Mouse (Mus musculus) left cerebral cortex, postnatal 10 days (tissue): ENCODE measurements around the gene Zswim1. TPM values are rescaled to one million over a fixed set of nuclear protein-coding genes. Genes with fewer than 3 reads are reported as not detected.
"Not testable (repeated sequence)": the region's sequence is repeated elsewhere in the genome, so short reads cannot be mapped to it uniquely, and the experiment has no call there.

Experiments used
- DNase-seq, 2 experiments: peaks; one replicate each; pipeline ENCODE4 v3.0.0; 2021 to 2022; ENCODE audit warnings: low spot score in 2 of 2, mixed read lengths in 1 of 2; ENCODE audit errors: extremely low spot score in 1 of 2
- intact Hi-C: fragments of 180-260 bp; cut with DNase I; formaldehyde crosslinking; loops from one replicate; pipeline ENCODE4 v1.15.1; 2025
- total RNA-seq, 2 experiments: library from RNA; stranded (reverse); gene quantifications; 2 replicates each; pipeline ENCODE4 v1.2.3; 2021

The Zswim1 gene
- total RNA-seq, 2 experiments from 2014 or later, result 19.6 to 20.3 TPM

DNA sequence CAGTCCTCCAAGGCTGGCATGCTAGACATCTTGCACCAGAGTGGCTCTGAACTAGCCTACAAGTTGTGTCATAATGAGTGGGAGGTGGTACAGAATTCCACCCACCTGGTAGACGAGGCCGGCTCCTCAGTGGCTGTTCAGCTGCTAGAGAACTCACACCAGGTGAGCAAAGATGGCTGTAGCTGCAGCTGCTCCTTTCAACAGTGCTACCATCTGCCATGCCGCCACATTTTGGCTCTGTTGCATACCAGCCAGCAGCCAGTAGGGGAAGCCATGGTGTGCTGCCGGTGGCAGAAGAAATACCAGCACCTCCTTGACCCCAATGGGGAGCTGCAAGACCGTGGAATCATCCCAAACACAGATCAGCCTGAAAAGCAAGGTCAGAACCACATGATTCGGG, 1.4 kb upstream of the Zswim1 start:
- intact Hi-C loops, result no loop called here
- no peak for DNase-seq

DNA sequence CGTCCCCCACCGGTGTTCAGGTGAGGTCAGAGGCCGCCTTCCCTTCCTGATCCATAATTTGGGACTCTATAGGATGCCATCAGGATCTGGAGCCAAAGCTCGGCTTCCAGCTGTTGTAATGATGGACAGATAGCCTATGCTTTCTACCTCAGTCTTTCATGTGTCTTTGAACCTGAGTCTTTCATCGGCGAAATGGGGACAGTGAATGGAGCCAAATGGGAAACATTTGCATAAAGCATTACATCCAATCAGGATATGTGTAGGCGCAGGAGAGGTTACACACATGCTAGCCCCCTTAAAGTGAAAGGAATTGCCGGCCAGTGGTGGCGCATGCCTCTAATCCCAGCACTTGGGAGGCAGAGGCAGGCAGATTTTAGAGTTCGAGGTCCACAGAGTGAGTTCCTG, 697 bp downstream of the Zswim1 start:
- DNase-seq, result no peak

DNA sequence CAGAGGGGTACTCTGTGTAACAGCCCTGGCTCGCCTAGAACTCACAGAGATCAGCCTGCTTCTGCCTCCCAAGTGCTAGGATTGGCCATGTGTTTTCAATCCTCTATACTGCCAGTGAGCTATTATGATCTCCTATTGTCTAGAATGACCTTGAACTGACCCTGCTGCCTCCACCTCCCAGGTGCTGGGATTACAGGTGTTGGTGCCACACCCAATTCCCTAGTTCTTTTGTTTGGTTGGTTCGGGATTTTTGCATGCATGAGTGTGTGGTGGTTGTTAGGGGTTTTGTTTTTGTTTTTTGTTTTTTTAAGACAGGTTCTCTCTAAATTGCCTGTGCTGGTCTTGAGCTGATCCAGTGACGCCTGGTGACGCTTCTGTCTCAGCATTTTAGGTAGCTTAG, 1.5 kb downstream of the Zswim1 start:
- DNase-seq, result no peak
- intact Hi-C loops, result no loop called here

More for the DNA sequence above, 697 bp downstream of the Zswim1 start:
- intact Hi-C loops, result no loop called here

DNA sequence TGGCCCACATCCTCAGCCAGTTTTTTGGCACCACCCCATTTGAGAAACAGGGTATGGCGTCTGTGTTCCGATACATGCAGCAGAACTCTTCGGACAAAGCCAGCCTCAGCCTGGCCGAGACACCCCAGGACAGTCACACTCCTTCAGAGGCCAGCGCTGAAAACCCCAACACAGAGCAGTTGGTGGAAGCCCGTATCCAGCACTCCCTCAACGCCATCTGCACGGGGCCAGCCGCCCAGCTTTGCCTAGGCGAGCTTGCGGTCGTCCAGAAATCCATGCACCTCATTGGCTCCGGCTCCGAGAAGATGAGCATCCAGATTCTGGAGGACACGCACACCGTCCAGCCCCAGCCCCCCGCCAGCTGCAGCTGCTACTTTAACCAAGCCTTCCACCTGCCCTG, 3.0 kb downstream of the Zswim1 start:
- no peak for DNase-seq
- intact Hi-C loops, result no loop called here

DNA sequence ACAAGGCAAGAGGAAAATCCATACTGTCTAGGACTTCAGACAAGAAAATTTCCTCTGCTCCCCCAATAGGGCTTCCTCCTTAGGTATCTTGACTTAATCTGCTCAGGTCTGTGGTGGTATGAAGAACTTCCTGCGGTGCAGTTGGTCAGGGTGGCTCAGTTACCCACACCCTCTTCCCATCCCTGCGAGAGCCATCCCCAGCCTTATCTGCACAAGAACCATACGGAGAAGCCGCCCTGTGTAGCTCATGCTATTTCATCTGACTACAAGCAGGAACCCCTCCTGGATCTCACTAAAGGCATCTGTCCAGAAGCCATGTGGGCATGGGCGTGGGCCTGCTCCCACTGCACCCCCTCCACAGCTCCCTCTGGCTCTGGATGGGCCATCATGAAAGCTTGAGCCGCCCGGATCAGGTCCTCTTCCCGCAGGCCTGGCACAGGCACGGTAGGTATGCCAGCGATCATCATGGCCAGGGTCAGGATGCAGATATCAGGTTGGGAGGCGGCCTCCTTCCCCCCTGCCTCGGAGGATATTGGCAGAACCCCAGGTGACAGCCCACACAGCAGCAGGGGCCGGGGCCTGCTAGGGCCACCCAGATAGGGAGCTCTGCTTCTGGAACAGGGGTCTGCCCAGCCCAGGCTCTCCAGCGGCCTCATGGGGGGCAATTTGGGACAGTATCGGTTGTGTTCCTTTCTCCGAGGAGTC, 4.8 kb downstream of the Zswim1 start:
- no peak for DNase-seq
- intact Hi-C loops, result no loop called here

DNA sequence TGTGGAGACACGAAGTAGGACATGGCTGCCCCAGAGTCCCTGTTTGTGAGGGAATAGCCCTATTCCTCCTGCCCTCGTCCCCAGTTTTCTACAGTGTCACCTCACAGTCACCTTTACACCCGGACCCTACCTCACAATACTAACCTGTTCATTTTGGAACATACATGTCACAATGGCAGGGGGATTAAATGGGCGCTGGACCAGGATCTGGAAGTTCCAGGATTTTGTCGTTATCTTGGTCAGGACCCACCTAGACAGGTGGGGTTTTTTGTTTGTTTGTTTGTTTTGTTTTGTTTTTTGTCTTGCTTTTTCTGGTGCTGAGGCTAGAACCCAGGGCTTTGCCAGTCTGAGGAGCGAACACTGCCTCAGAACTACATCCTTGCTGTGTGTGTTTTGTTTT, 6.0 kb downstream of the Zswim1 start, which contains the start of gene Spata25:
Spata25 (minus strand) TSS at position 101 of the 400 bp plus-strand sequence.
- DNase-seq, result no peak
- intact Hi-C loops, result no loop called here

DNA sequence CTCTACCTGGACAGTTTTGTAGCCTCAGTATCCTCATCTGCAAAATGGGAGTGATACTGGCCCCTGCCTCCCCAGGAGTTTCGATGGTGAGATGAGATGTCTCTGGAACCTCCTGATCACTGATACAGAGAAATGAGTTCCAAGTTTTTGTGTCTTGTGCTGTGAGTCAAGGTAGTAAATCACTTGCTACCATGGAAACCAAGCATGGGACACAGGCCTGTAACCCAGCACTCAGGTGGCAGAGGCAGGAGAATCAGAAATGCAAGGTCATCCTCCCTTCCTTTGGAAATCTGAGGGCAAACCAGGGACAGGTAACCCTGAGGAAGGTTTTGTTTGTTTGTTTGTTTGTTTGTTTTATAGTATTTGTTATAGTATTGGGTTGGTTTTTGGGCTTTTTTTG, 6.6 kb downstream of the Zswim1 start:
- DNase-seq, result no peak
- intact Hi-C loops, result no loop called here

DNA sequence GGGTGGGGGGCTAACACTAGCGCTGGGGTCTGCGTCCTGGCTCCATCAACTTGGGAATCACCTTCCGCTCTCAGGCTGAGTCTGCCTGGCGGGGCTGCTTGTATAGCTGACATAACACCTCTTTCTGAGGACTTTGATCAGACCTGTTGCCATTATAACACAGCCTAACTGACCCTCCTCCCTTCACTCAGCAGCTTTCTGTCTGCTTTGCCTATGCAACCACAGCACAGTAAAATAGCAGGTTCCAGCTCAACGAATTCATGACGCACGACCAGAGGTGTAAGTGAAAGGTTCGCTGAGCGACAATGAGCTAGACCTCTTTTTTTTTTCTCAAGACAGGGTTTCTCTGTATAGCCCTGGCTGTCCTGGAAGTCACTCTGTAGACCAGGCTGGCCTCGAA, 8.5 kb downstream of the Zswim1 start:
- intact Hi-C loops, result no loop called here
- DNase-seq, result no peak

DNA sequence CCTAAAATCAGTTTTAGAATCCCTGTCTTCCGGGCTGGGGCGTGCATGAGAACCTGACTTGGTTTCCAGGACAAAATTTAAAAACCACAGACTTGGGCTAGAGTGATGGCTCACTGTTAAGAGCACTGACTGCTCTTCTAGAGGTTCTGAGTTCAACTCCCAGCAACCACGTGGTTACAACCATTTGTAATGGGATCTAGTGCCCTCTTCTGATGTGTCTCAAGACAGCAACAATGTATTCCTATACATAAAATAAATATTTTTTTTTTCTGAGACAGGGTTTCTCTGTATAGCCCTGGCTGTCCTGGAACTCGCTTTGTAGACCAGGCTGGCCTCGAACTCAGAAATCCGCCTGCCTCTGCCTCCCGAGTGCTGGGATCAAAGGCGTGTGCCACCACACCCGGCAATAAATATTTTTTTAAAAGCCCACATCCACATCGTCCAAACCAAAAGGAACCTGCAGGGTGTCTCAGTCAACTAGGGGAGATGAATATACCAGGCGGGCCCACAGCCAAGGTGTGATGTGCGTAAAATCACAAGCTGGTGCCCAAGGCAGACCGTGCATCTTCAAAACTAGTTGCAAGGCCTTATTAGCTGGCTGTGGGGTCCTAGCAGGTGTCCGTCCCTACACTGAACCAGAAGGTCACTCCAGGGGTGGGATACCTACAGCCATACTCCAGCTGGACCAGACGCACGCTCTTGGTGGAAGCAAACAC, 9.7 kb downstream of the Zswim1 start:
- DNase-seq, result no peak
- intact Hi-C loops, result loop anchor here (2.0 kb wide), 1 partner anchor 47 kb away; the partner anchor contains the start of gene Pcif1

DNA sequence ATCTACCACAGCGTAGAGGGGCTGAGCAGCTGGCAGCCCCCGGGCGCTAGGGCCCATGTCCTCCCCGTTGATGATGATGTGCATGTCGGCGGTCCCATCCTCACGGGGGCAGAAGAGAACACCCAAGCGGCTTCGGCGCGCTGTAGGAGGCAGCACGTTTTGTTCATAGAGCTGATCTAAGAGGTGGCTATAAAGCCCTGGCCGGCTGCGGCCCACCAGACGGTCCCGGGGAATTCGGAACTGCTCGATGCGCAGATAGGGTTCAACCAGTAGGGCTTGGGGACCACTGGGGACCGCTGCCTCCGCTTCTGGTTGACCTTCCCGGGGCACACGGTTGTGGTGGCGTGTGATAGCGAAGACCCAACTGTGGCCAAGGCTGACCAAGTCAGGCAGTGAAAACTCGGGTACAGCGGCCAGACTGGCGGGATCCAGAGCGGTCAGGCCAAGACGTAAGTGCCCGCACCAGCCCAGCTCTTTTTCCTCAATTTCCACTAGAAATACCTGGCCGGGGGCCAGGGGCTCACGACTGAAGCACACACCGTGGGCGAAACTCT, 10.3 kb downstream of the Zswim1 start, which contains the start of gene Ctsa:
Ctsa (plus strand) TSS at position 126 of the 554 bp plus-strand sequence.
- DNase-seq, result peak; percentile 68 to 87
- intact Hi-C loops, result loop anchor here (2.0 kb wide), 1 partner anchor 46 kb away; the partner anchor contains the start of gene Pcif1

DNA sequence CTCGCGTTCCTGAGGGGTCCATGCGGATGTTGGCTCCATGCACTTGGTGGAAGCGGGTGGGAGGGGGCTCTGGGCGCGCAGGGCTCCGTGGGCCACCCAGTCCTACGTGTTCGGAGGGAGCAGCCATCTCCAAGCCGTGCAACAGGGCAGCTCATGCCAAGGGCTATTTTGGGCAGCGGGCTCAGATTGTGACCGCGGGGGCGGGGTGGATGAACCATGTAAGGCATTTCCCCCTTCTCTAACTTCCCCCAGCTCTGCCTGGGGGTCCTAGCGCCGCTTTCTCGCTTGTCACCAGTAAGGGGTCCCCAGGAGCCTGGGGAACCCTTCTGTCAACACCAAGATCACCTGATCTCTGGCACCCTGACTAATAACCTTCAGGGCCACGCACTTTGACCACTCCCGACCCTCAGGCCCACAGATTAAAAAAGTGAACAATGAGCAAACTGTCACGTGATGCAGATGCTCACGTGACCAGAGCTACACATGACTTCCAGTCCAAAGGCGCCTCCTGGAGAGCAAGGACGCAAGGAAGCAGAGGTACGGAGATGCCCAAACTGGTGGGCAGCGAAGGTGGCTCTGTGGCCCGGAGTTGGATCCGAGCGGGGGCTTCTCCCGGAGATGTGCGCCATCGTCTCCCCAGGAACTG, 11.0 kb downstream of the Zswim1 start, which contains the start of gene Neurl2:
Neurl2 (minus strand) TSS at position 143 of the 646 bp plus-strand sequence.
- peak; percentile 94 for DNase-seq
- intact Hi-C loops, result loop anchor here (2.0 kb wide), 1 partner anchor 45 kb away; the partner anchor contains the start of gene Pcif1

DNA sequence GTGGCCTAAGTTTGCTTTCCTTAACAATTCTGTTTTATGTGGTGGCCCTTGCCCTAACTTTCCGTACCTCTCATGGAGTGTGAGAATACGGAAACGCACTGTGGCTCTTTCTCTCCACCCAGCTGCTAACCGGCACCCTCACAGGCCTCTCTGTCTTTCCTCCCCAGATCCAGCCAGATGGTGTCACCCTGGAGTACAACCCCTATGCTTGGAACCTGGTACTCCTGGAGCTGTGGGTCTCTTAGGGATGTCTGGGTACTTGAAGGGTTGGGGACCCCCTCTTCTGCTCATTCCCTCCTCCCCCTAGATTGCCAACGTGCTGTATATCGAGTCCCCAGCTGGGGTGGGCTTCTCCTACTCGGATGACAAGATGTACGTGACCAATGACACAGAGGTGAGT, 12.0 kb downstream of the Zswim1 start:
- no peak for DNase-seq
- intact Hi-C loops, result no loop called here

DNA sequence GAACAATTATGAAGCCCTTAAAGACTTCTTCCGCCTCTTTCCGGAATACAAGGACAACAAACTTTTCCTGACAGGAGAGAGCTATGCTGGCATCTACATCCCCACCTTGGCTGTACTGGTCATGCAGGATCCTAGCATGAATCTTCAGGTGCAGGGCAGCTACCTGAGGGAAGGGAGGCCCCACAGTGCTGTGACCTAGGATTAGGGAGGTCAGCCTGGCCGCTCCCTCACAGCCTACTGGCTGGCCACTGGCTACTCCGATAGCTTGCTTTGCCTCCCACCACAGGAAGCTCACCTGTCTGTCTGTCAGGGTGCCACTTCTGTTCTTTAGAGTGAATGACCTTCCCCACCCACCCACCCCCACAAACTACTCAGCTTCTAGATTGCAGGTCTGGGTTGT, 12.7 kb downstream of the Zswim1 start:
- no peak for DNase-seq
- intact Hi-C loops, result no loop called here

DNA sequence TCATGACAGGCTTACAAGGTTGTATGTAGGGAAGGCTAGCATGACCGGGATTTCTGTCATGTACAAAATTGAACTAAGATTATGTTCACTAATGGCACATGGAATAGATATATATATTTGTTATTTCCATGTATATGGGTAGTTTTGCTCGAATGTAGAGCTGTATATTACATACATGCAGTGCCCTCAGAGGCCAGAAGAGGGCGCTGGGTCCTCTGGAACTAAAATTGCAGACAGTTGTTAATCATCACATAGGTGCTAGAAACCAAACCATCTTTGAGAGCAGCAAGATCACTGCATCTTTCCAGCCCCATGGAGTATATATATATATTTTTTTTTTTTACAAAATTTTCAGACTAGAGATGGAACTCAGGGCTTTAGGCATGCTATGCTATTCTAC, 23.3 kb downstream of the Zswim1 start:
- DNase-seq, result no peak
- intact Hi-C loops, result no loop called here

DNA sequence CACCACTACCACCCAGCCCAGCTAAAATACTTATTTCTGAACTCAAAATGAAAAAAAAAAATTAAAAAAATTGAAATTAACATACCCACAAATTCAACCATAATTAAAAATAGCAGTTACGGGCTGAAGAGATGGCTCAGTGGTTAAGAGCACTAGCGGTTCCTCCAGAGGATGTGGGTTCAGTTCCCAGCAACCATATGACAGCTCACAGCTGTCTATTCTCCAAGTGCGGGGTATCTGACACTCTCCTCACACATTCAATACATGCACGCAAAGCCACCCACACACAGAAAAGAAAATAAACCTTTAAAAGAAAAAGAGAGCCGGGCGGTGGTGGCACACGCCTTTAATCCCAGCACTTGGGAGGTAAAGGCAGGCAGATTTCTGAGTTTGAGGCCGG, 27.6 kb downstream of the Zswim1 start:
- no peak for DNase-seq
- intact Hi-C loops, result no loop called here

DNA sequence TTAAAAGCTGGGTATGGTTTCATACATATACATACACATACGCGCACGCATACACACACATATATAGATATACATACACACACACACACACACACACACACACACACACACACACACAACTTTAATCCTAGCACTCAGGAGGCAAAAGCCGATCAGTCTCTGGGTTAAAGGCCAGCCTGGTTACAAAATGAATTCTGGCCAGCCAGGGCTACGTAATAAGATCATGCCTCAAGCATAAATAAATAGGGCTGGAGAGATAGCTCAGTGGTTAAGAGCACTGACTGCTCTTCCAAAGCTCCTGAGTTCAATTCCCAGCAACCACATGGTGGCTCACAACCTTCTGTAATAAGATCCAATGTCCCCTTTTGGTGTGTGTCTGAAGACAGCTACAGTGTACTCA, 33.1 kb downstream of the Zswim1 start:
- intact Hi-C loops, result not testable (repeated sequence)

DNA sequence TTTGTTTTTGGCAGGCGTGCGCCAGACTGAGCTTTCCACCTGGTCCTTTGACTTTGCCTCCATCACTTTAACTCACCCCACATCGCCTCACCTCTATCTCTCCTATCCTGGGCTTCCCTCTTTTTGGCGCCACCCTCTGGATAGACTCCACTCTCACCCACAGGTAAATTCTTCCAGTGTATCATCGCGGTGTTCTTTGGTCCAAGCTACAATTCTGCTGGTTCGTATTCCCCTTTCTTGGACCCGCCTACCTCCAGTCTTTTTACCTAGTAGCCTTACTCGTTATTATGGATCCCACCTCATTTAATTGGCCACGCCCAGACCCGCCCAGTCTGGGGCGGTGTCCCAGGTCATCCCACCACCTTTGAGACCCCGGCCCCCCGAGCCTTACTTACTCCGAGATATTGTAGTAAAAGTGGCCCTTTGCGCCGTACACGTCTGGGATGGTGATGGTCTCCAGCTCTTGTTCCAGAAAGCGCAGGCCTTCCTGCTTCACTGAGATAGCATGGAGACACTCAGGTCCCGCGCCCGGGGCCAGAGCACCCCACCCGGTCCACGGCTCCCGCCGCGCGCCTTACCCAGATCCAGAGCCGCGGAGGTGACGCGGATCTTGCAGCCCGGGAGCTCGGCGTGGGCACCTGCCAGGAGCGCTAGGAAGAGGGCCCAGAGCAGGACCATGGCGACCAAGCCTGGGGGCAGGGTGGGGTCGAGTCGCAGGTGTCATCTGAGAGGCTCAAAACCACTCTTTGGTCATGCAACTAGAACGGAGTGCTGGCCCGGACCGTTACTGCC, 34.0 kb downstream of the Zswim1 start:
- peak in 1 of 2 experiments; percentile 53 for DNase-seq
- intact Hi-C loops, result no loop called here

More for the DNA sequence above, 33.1 kb downstream of the Zswim1 start:
- not testable (repeated sequence) for DNase-seq

DNA sequence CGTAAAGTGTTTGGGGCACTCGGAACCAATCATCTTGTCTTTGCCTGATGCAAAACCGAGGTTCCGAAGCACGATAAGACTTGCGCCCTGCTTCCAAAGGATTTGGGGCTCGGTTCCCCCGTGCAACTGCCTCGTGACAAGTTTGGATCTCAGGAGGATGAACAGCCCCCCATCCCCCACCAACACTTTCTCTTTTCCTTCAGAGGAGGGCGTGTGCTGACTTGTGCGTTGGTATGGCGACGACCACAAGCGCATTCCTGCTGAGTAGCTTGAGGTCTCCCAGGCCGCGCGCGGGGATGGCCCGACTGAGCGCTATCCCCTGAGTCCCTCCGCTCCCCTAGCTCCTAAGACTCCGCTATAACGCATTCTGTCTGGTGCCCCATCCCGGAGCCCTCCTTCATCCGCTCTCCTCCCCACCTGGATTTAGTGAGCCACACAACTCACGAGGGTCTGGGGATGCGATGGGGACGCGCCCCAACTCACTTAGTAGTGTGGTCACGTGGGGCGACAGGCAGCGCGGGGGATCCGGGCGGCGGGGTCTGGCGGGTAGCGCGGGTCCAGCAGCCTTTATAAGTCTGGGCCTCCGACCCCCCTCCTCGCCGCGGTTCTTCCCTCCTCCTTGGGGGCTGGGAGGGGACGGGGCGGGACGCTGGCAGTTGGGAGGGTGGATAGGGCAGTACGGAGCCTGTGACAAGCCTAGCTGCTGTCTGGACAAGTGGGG, 34.8 kb downstream of the Zswim1 start, which contains the start of gene Pltp:
Pltp (minus strand) TSS at position 611 of the 721 bp plus-strand sequence.
- DNase-seq, result peak; percentile 36 to 87
- intact Hi-C loops, result no loop called here
